ENCODE assay signal across 11 mouse cellular contexts in the genomic region with DNA sequence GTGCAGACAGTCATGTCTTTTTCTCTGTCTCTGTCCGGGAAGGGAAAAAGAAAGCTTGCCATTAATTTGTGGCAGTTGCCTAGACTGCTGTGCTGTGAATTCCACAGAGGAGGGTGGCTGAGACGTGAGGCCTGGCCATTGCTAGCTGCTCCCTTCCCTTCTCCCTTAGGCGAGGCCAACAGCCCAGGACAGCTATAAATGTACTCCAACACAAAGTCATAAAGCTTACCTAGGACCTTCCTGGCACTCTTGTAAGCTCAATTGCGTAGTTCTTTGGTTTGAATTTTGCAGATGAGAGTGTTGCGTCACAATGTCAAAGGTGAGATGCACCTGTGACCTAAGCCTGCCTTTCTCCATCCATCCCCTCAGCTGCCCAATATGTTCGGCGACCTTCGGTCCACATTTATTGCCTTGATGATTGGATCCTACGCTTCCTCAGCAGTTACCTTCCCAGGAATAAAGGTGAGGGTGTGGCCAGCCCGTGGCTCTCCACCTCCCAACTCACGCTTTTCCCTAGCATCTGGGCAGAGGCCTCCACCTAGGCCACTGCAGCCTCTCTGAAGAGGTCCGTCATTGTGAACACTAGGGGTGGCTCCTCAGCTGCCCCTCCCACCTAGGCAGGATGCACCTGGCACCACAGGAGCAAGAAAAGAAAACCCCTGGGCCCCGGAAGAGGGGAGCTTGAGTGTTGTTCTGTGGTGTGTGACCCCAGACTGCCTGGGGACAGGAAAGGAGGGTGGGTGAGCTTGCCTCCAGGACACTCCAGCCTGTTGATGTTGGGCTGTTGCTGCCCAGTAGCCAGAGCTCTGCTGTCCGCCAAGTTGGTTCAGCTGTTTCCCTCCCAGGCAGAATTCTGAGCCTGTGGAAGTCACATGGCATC. TPM values are rescaled to one million over a fixed set of nuclear protein-coding genes. Genes with fewer than 3 reads are reported as not detected.
DNase-seq lines count a peak whose midpoint lies in the region; ATAC-seq lines count a peak whose summit lies in the region.
"Had no signal": no experiment of that assay in that cellular context is flagged by ENCODE, and none has a peak within 500 bp of the region (broad histone marks: within the 10 kb centered on the region; RNA-seq: fewer than 3 reads in every experiment).

No protein-coding gene starts in this region.

- H3K27me3 ChIP-seq in neural tube, embryonic 11.5 days (ENCODE audit: control insufficient read depth, insufficient read depth, low read length), result no peaks in the 10 kb centered on the region
- no peaks in the 10 kb centered on the region for H3K27me3 ChIP-seq in neural tube, embryonic 15.5 days (replicated peaks)
- H3K27me3 ChIP-seq: hindbrain, embryonic 13.5 days; limb, embryonic 13.5 days had no signal

- H3K4me2 ChIP-seq in neural tube, embryonic 11.5 days (ENCODE audit: low read depth), result no peak overlapping the region
- H3K4me2 ChIP-seq in neural tube, embryonic 15.5 days, result no peak overlapping the region
- H3K4me2 ChIP-seq: hindbrain, embryonic 13.5 days; limb, embryonic 13.5 days had no signal

- DNase-seq in cerebellum, adult 9-11 months, result peak; percentile 56
- DNase-seq in cerebellum, postnatal 36 days, result no peak
- peak; percentile 10 for DNase-seq in neural tube, embryonic 11.5 days (ENCODE audit: low spot score)
- DNase-seq in naive thymus-derived CD4-positive, alpha-beta T cell, adult 2 months (ENCODE audit: low read depth), result peak; percentile 54
- DNase-seq in thymus, postnatal 4 days, result peak; percentile 85
- DNase-seq in testis, postnatal 10 days (ENCODE audit: low spot score), result no peak
- DNase-seq in layer of hippocampus, postnatal 10 days (ENCODE audit: low spot score in 2 of 2), result no peak
- DNase-seq: gastrocnemius, postnatal 25 days had no signal

- no peak overlapping the region for H3K4me3 ChIP-seq in neural tube, embryonic 11.5 days (ENCODE audit: low read depth, low read length)
- no peak overlapping the region for H3K4me3 ChIP-seq in neural tube, embryonic 15.5 days (replicated peaks)
- H3K4me3 ChIP-seq: hindbrain, embryonic 13.5 days; limb, embryonic 13.5 days had no signal

- no peak overlapping the region for H3K9ac ChIP-seq in neural tube, embryonic 11.5 days (ENCODE audit: low read length)
- no peak overlapping the region for H3K9ac ChIP-seq in neural tube, embryonic 15.5 days (replicated peaks)
- H3K9ac ChIP-seq: hindbrain, embryonic 13.5 days; limb, embryonic 13.5 days had no signal

- H3K9me3 ChIP-seq in neural tube, embryonic 11.5 days (ENCODE audit: control insufficient read depth, low read length), result no peaks in the 10 kb centered on the region
- no peaks in the 10 kb centered on the region for H3K9me3 ChIP-seq in neural tube, embryonic 15.5 days (replicated peaks)
- H3K9me3 ChIP-seq: hindbrain, embryonic 13.5 days had no signal

- no peak overlapping the region for H3K27ac ChIP-seq in neural tube, embryonic 11.5 days (ENCODE audit: low read depth, low read length)
- H3K27ac ChIP-seq in neural tube, embryonic 15.5 days (replicated peaks), result no peak overlapping the region
- H3K27ac ChIP-seq: hindbrain, embryonic 13.5 days; limb, embryonic 13.5 days had no signal

- WGBS in neural tube, embryonic 11.5 days, result 79% methylated on average over 14 of the region's 14 CpGs
- 77% methylated on average over 14 of the region's 14 CpGs for WGBS in neural tube, embryonic 15.5 days

- ATAC-seq in neural tube, embryonic 11.5 days (ENCODE audit: insufficient read depth, low FRiP score, low TSS enrichment), result no peak
- no peak for ATAC-seq in neural tube, embryonic 15.5 days (ENCODE audit: low FRiP score)

- no peaks in the 10 kb centered on the region for H3K36me3 ChIP-seq in neural tube, embryonic 11.5 days (ENCODE audit: control insufficient read depth, insufficient read depth, low read length)
- H3K36me3 ChIP-seq in neural tube, embryonic 15.5 days, result peaks cover 46% of the 10 kb centered on the region
- H3K36me3 ChIP-seq: limb, embryonic 13.5 days had no signal

- H3K4me1 ChIP-seq in neural tube, embryonic 11.5 days (ENCODE audit: control insufficient read depth, insufficient read depth, low read length), result no peaks in the 10 kb centered on the region
- H3K4me1 ChIP-seq in neural tube, embryonic 15.5 days, result 0 out of 2 replicates have a peak, but pooled peaks cover 3% of the 10 kb centered on the region
- H3K4me1 ChIP-seq: hindbrain, embryonic 13.5 days had no signal

RNA-seq across cellular contexts. Expression of gene Pitpna, which starts 27.1 kb away (rescaled TPM):
- 90.5 TPM in 2 replicates for polyA plus RNA-seq in neural tube, embryonic 11.5 days (2014; fragmentation: Nextera tagmentation; extraction: Ambion mirVana)
- polyA plus RNA-seq in neural tube, embryonic 15.5 days (2015; fragmentation: Nextera tagmentation; extraction: Ambion mirVana), result 113 and 117 TPM in 2 replicates
- total RNA-seq in layer of hippocampus, postnatal 10 days (2021), result 100 to 1,000 TPM; 310 to 313 TPM

RNA-seq across cellular contexts. Expression of gene Slc43a2, which starts 29.3 kb away (rescaled TPM):
- 5.6 and 6.6 TPM in 2 replicates for polyA plus RNA-seq in neural tube, embryonic 11.5 days (2014; fragmentation: Nextera tagmentation; extraction: Ambion mirVana)
- polyA plus RNA-seq in neural tube, embryonic 15.5 days (2015; fragmentation: Nextera tagmentation; extraction: Ambion mirVana), result 15.7 and 15.8 TPM in 2 replicates
- 10 to 100 TPM; 38.3 to 47.5 TPM for total RNA-seq in layer of hippocampus, postnatal 10 days (2021)

RNA-seq across cellular contexts. Expression of gene Scarf1, which starts 47.4 kb away (rescaled TPM):
- polyA plus RNA-seq in neural tube, embryonic 11.5 days (2014; fragmentation: Nextera tagmentation; extraction: Ambion mirVana), result 4.4 and 4.8 TPM in 2 replicates
- 3.9 and 4.7 TPM in 2 replicates for polyA plus RNA-seq in neural tube, embryonic 15.5 days (2015; fragmentation: Nextera tagmentation; extraction: Ambion mirVana)
- 1 to 10 TPM; 3.5 to 3.6 TPM for total RNA-seq in layer of hippocampus, postnatal 10 days (2021)

RNA-seq across cellular contexts. Expression of gene Rilp, which starts 50.9 kb away (rescaled TPM):
- 0.50 and 0.56 TPM in 2 replicates for polyA plus RNA-seq in neural tube, embryonic 11.5 days (2014; fragmentation: Nextera tagmentation; extraction: Ambion mirVana)
- polyA plus RNA-seq in neural tube, embryonic 15.5 days (2015; fragmentation: Nextera tagmentation; extraction: Ambion mirVana), result 2.8 and 3.1 TPM in 2 replicates
- total RNA-seq in layer of hippocampus, postnatal 10 days (2021), result 1 to 10 TPM; 3.6 to 4.0 TPM

Comparison
In these comparisons a context has a peak if more than half of its experiments do, and no peak if none do; other contexts are left out.
1. DNase-seq: peak in cerebellum, adult 9-11 months (single experiment), neural tube, embryonic 11.5 days (single experiment), naive thymus-derived CD4-positive, alpha-beta T cell, adult 2 months (single experiment) and thymus, postnatal 4 days (single experiment); none in cerebellum, postnatal 36 days (0 of 2), testis, postnatal 10 days (single experiment) and layer of hippocampus, postnatal 10 days (0 of 2).